Mouse (Mus musculus) kidney, embryonic 14.5 days (tissue): ENCODE results near the gene Ntn1. TPM values are rescaled to one million over a fixed set of nuclear protein-coding genes. Genes with fewer than 3 reads are reported as not detected.
A peak's percentile ranks its signal among the peaks of the same experiment; 100 is the strongest.

Experiments
- ATAC-seq: fragments of 200-750 bp; cut with Nextera tagmentation; 2 replicates; pipeline ENCODE4 v1.8.0; 2017; ENCODE audit warnings: moderate number of reproducible peaks, mild to moderate bottlenecking, moderate TSS enrichment, moderate library complexity; ENCODE audit not compliant: low FRiP score, low TSS enrichment
- H3K27ac ChIP-seq: fragments of 300-500 bp; sonication (generic); 2 replicates; pipeline ENCODE4 v1.5.1; 2014; ENCODE audit warnings: low read depth, mild to moderate bottlenecking, low read length, moderate library complexity, mixed read lengths
- H3K27me3 ChIP-seq: fragments of 300-500 bp; sonication (generic); 2 replicates; pipeline ENCODE4 v1.6.1; 2014; ENCODE audit warnings: mild to moderate bottlenecking, low read length; ENCODE audit not compliant: control insufficient read depth, insufficient read depth
- H3K36me3 ChIP-seq: fragments of 300-500 bp; sonication (generic); 2 replicates; pipeline ENCODE4 v1.6.1; 2014; ENCODE audit warnings: low read length, mixed read lengths; ENCODE audit not compliant: control insufficient read depth, insufficient read depth
- H3K4me1 ChIP-seq: fragments of 300-500 bp; sonication (generic); 2 replicates; pipeline ENCODE4 v1.6.1; 2014; ENCODE audit warnings: low read length, mixed read lengths; ENCODE audit not compliant: control insufficient read depth, insufficient read depth
- H3K4me2 ChIP-seq: fragments of 300-500 bp; sonication (generic); replicated peaks from 2 replicates; pipeline ENCODE4 v1.6.1; 2014; ENCODE audit warnings: low read depth, mild to moderate bottlenecking, low read length
- H3K4me3 ChIP-seq: fragments of 300-500 bp; sonication (generic); 2 replicates; pipeline ENCODE4 v1.5.1; 2014; ENCODE audit warnings: mild to moderate bottlenecking, low read length
- H3K9ac ChIP-seq: fragments of 300-500 bp; sonication (generic); 2 replicates; pipeline ENCODE4 v1.6.1; 2014; ENCODE audit warnings: low read depth, mild to moderate bottlenecking, low read length, moderate library complexity
- H3K9me3 ChIP-seq: fragments of 300-500 bp; sonication (generic); 2 replicates; pipeline ENCODE4 v1.6.1; 2016; ENCODE audit warnings: low read length; ENCODE audit not compliant: control insufficient read depth
- WGBS: fragments of 180-500 bp; shearing (Covaris S2); extraction: QIAGEN DNeasy Blood & Tissue Kit; methylation state at CpG from one replicate; pipeline ENCODE4 v1.1.7; 2014; 5-methylcytosine and 5-hydroxymethylcytosine counted together
- polyA plus RNA-seq: library from polyadenylated mRNA; unstranded; fragments of >200 nt; fragmentation: Nextera tagmentation; extraction: Ambion mirVana; gene quantifications from 2 replicates; pipeline ENCODE4 v1.2.1, GENCODE M21; 2014

Gene Ntn1
- polyA plus RNA-seq, 1 experiment from 2014 or later: 8.5 TPM

DNA sequence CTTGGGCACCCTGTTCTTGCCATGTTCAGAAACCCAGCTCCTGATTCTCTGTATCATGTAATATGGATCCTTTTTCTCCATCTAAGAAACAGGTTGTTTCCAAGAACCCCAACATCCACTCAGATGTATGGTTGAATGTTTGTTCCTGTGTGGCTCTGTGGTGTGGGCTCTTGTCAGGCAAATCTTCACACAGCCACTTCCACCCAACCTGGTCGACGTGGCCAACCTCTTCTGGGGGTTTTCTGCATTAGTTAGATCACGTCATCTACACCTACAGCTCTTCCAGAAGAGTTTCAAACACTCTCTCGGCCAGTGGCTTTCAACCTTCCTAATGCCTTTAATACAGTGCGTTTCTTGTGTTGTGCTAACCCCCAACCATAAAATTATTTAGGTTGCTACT is 35.8 kb upstream of the Ntn1 start:
- Histone ChIP-seq H3K9me3 (no peaks in the 10 kb centered on the region), H3K9ac (no peak overlapping the region), H3K27me3 (peaks cover 9% of the 10 kb centered on the region), H3K27ac (no peak overlapping the region), H3K4me1 (peaks cover 5% of the 10 kb centered on the region; the same call in 1 of the 2 replicates), H3K4me3 (no peak overlapping the region), H3K4me2 (no peak overlapping the region), H3K36me3 (no peaks in the 10 kb centered on the region)
- ATAC-seq: no peak
- 84% methylated on average over 5 of the region's 5 CpGs for WGBS

DNA sequence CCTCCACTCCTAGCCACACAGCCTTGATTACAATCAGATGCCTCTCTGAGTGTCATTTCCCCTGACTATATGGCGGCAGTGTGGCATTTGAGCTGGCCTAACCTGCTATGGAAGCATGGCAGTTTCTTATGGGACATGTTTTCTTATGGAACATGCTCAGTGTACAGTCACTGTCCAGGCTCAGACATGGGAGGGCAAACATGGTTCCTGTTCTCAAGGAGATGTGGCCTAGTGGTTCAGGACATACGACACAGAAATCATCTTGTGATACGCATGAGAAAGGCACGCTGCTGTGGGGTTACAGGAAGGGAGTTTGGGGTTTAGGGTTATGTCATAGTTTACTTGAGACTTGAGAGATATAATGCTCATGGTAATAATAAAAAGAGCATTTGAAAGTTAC is 35.0 kb upstream of the Ntn1 start:
- H3K27me3 ChIP-seq: peaks cover 9% of the 10 kb centered on the region
- WGBS: 90% methylated on average over 4 of the region's 4 CpGs

DNA sequence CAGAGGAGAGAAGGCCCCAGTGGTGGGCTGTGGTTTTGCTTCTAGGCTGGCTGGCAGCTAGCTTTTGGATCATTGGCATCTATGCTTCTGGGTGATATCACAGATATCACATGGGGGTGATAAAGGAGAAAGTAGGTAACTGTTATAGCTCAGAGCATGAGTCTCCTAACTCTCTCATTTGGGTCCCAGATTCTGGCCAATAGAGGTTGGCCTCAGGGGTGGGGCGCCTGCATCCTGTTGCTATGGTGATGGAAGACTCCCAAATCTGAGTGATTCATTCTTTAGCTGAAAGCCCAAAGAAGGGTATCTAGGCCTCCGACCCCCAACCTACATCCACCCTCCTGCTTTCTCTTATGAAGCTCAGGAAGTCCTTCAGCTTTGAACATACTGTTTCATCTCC is 34.1 kb upstream of the Ntn1 start:
- H3K27me3 ChIP-seq: peaks cover 9% of the 10 kb centered on the region
- no peaks in the 10 kb centered on the region for H3K36me3 ChIP-seq
- WGBS: 80% methylated on average over 2 of the region's 2 CpGs
- H3K4me1 ChIP-seq: peaks cover 5% of the 10 kb centered on the region; the same call in 1 of the 2 replicates
- H3K4me3 ChIP-seq: no peak overlapping the region
- H3K4me2 ChIP-seq: no peak overlapping the region
- H3K27ac ChIP-seq: no peak overlapping the region
- ATAC-seq: no peak
- H3K9me3 ChIP-seq: no peaks in the 10 kb centered on the region
- H3K9ac ChIP-seq: no peak overlapping the region

More for the DNA sequence above, 35.0 kb upstream of the Ntn1 start:
- Histone ChIP-seq H3K4me3 (no peak overlapping the region), H3K9me3 (no peaks in the 10 kb centered on the region), H3K36me3 (no peaks in the 10 kb centered on the region), H3K4me1 (peaks cover 5% of the 10 kb centered on the region; the same call in 1 of the 2 replicates), H3K9ac (no peak overlapping the region), H3K4me2 (no peak overlapping the region), H3K27ac (no peak overlapping the region)
- no peak for ATAC-seq

DNA sequence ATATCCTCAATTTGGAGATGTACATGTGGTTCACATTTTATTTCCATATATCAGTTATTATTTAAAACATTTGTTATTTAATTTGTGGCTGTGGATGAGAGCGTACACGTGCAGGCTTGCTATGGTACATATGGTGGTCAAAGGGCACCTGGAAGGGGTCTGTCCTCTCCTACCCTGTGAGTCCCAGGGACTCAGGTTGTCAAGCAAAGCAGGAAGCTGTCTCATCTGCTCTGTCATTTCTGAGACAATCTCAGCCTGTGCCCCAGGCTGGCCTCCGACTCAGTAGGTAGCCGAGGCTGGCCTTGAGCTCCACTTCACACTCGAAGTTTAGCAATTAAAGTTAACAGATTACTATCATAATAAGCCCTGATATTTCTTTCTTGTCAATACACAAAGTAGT is 32.9 kb upstream of the Ntn1 start:
- no peak for ATAC-seq
- Histone ChIP-seq H3K27me3 (peaks cover 9% of the 10 kb centered on the region), H3K4me2 (no peak overlapping the region), H3K27ac (no peak overlapping the region), H3K4me3 (no peak overlapping the region), H3K9me3 (no peaks in the 10 kb centered on the region), H3K36me3 (no peaks in the 10 kb centered on the region), H3K4me1 (peaks cover 5% of the 10 kb centered on the region; the same call in 1 of the 2 replicates), H3K9ac (no peak overlapping the region)
- 89% methylated on average over 5 of the region's 5 CpGs for WGBS

DNA sequence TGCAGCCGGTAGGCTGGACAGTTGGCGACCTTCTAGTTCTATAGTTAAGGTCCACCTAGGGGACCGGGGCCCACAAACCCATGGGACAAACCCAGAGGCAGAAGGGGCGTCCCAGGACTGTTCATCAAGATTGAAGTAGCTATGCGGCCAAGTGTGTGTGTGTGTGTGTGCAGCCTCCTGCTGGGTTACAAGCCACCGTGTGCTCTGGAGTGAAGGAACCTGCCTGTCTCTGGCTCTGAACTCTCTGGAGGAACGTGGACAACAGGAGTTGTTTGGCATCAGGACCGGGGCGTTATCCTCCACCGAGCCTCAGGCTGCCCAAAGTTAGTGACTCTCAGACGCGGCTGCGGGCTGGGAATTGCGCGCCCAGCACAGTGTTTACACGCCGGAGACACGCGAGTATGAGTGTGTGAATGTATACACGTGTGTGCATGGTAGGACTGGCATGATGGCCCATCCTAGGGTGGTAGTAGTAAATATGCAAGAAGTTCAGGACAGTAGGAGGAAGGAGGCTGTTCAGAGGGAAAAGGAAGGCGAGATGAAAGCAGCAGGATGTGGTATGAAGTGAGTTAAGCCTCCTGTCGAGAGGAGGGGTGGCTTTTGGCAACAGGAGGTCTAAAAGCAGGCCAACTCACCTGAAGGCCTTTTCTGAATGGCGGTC is 31.9 kb upstream of the Ntn1 start:
- ATAC-seq: peak; percentile 36; the same call in 1 of the 2 replicates
- peaks cover 9% of the 10 kb centered on the region for H3K27me3 ChIP-seq
- peak overlapping the region; percentile 76 for H3K4me2 ChIP-seq
- peaks cover 5% of the 10 kb centered on the region; the same call in 1 of the 2 replicates for H3K4me1 ChIP-seq
- no peak overlapping the region for H3K27ac ChIP-seq
- no peaks in the 10 kb centered on the region for H3K9me3 ChIP-seq
- WGBS: 29% methylated on average over 23 of the region's 23 CpGs
- peak overlapping the region; percentile 34; the same call in 1 of the 2 replicates for H3K9ac ChIP-seq
- H3K4me3 ChIP-seq: peak overlapping the region; percentile 54
- no peaks in the 10 kb centered on the region for H3K36me3 ChIP-seq

DNA sequence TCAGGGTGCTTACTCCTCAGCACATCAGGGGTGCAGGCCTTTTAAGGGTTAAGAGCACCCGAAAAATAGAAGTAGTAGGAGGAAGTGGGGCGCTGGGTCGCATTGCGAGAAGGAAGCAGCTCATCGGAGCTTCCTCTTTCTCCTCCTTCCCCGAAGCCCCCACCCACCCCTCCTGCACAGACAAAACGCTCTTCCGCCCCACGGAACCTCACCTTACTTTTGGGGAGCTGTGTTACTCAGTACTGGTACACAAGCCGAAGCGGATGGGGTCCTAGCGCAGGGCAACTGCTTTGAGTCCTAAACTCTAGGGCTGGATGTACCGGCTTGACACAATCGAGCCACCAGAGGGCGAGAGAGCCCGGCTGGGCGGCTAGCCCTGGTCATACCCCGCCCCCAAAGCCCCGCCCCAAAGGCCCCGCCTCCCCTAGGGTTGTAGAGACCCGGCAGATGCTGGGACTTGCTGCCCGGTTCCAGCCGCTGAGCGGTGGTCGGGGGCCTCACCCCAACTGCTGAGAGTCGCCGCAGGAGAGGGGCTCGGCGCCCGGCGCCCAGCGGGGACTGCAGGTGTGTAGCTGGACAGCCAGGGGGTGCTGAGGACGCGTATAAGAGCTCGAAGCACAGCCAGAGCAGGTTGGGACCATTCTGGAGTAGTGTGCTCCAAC is 31.2 kb upstream of the Ntn1 start, which contains the start of gene Pik3r5:
Gene Pik3r5, plus strand, starts transcription at position 423 of the 662 bp plus-strand sequence.
- peak within 1 kb of the TSS; percentile 54 for H3K4me3 ChIP-seq
- peaks cover 9% of the 10 kb centered on the region for H3K27me3 ChIP-seq
- peak; percentile 93 for ATAC-seq
- H3K36me3 ChIP-seq: no peaks in the 10 kb centered on the region
- H3K9me3 ChIP-seq: no peaks in the 10 kb centered on the region
- 8% methylated on average over 35 of the region's 35 CpGs for WGBS
- peak within 1 kb of the TSS; percentile 76 for H3K4me2 ChIP-seq
- H3K4me1 ChIP-seq: peaks cover 5% of the 10 kb centered on the region; the same call in 1 of the 2 replicates
- H3K9ac ChIP-seq: peak within 1 kb of the TSS; percentile 48
- no peak within 1 kb of the TSS for H3K27ac ChIP-seq

DNA sequence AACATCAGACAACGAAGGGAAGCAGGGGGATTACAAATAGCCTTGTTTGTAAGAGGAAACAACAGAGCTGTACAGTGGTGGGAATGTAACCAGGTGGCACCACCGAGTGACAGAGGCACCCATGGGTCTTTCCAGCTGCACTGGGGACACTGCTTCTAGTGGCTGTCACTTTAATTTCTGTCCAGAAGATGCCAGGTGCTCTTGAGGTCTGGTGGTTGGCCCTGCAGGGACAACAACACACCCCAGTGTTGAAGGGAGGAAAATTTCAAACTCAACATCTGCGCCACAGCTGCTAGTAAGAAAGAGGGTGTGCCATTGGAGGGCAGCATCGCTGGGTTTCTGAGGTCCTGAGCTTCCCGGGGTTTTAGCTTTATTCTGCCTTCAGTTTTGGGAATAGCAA is 30.0 kb upstream of the Ntn1 start:
- Histone ChIP-seq H3K4me3 (no peak overlapping the region), H3K27ac (no peak overlapping the region), H3K9me3 (no peaks in the 10 kb centered on the region), H3K36me3 (no peaks in the 10 kb centered on the region), H3K9ac (no peak overlapping the region), H3K4me2 (no peak overlapping the region), H3K4me1 (peaks cover 5% of the 10 kb centered on the region; the same call in 1 of the 2 replicates), H3K27me3 (peaks cover 9% of the 10 kb centered on the region)
- ATAC-seq: no peak
- WGBS: 67% methylated on average over 5 of the region's 5 CpGs

DNA sequence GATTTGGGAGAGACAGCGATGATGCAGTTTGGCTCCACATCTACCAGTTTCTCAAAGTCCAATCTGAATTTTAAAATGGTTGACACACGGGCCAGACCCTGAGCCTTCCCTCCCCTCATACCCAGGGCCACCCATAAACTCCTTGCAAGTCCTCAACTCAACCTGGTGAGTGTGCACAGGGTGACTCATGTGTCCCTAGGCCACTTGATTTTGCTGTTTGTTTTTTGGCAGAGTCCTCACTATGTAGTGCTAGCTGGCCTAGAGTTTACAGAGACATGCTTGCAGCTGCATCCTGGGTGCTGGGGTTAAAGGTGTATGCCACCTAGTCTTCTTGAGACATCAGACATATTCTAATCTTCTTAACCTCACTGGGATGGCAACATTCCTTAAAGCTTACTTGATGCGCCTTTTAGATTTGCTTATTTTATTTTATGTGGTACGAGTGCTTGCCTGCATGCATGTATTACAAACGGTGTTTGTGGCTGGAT is 26.5 kb upstream of the Ntn1 start:
- no peak overlapping the region for H3K9ac ChIP-seq
- WGBS: 80% methylated on average over 5 of the region's 5 CpGs
- no peak overlapping the region for H3K4me2 ChIP-seq

More for the DNA sequence above, 26.5 kb upstream of the Ntn1 start:
- H3K4me3 ChIP-seq: no peak overlapping the region
- no peaks in the 10 kb centered on the region for H3K36me3 ChIP-seq
- H3K9me3 ChIP-seq: no peaks in the 10 kb centered on the region
- no peak overlapping the region for H3K27ac ChIP-seq
- peaks cover 1% of the 10 kb centered on the region; the same call in 1 of the 2 replicates for H3K27me3 ChIP-seq
- no peak for ATAC-seq
- peaks cover under 1% of the 10 kb centered on the region; the same call in 1 of the 2 replicates for H3K4me1 ChIP-seq
